18 mouse cellular contexts compared by ENCODE assay signal in genomic region chr15:95601179-95601578, GRCm38 (mm10). TPM values are rescaled to one million over a fixed set of nuclear protein-coding genes. Genes with fewer than 3 reads are reported as not detected.
DNase-seq lines count a peak whose midpoint lies in the region; ATAC-seq and TF ChIP-seq lines count a peak whose summit lies in the region.
"Had no signal": no experiment of that assay in that cellular context is flagged by ENCODE, and none has a peak within 500 bp of the region (broad histone marks: within the 10 kb centered on the region; RNA-seq: fewer than 3 reads in every experiment).

No protein-coding gene starts in this region.

- DNase-seq in limb, embryonic 10.5 days (ENCODE audit: low spot score) = no peak
- peak; percentile 41 for DNase-seq in midbrain, embryonic 11.5 days (ENCODE audit: low spot score, missing footprints)
- DNase-seq: adrenal gland, adult 8-10 months; adrenal gland, postnatal 14 days; adrenal gland, postnatal 36 days; cerebellum, adult 11-12 months; cerebellum, adult 2 months; cerebellum, adult 9-10 months; cerebellum, postnatal 10 days; cerebellum, postnatal 25 days had no signal

- no peak overlapping the region for H3K27ac ChIP-seq in limb, embryonic 13.5 days
- no peak overlapping the region for H3K27ac ChIP-seq in limb, embryonic 10.5 days
- H3K27ac ChIP-seq in midbrain, embryonic 11.5 days (ENCODE audit: low read depth, low read length) = no peak overlapping the region
- no peak overlapping the region for H3K27ac ChIP-seq in midbrain, embryonic 13.5 days
- no peak overlapping the region for H3K27ac ChIP-seq in forebrain, embryonic 12.5 days
- H3K27ac ChIP-seq: embryonic facial prominence, embryonic 13.5 days had no signal

- ATAC-seq in limb, embryonic 13.5 days (ENCODE audit: low FRiP score, low read depth) = peak; percentile 81
- ATAC-seq in midbrain, embryonic 11.5 days (ENCODE audit: low FRiP score) = no peak
- no peak for ATAC-seq in midbrain, embryonic 13.5 days
- no peak for ATAC-seq in forebrain, embryonic 12.5 days (ENCODE audit: low FRiP score)
- ATAC-seq: forebrain, embryonic 14.5 days; forebrain, embryonic 16.5 days had no signal

- H3K79me2 ChIP-seq in myocyte (ENCODE audit: control insufficient read depth, insufficient read depth) = no peaks in the 10 kb centered on the region

- no peak overlapping the region for H3ac ChIP-seq in myocyte (ENCODE audit: control insufficient read depth, insufficient read length)

- no peak overlapping the region for H3K4me2 ChIP-seq in limb, embryonic 13.5 days (replicated peaks)
- H3K4me2 ChIP-seq in midbrain, embryonic 11.5 days = no peak overlapping the region
- H3K4me2 ChIP-seq in midbrain, embryonic 13.5 days (replicated peaks) = no peak overlapping the region
- H3K4me2 ChIP-seq in myocyte (ENCODE audit: low read depth) = peak overlapping the region; percentile 14
- no peak overlapping the region for H3K4me2 ChIP-seq in forebrain, embryonic 12.5 days
- H3K4me2 ChIP-seq: embryonic facial prominence, embryonic 13.5 days had no signal

- peaks cover 13% of the 10 kb centered on the region; the same call in 1 of the 2 replicates for H3K4me1 ChIP-seq in limb, embryonic 13.5 days
- no peaks in the 10 kb centered on the region for H3K4me1 ChIP-seq in limb, embryonic 10.5 days
- H3K4me1 ChIP-seq in midbrain, embryonic 11.5 days (ENCODE audit: control insufficient read depth, insufficient read depth, low read length) = no peaks in the 10 kb centered on the region
- no peaks in the 10 kb centered on the region for H3K4me1 ChIP-seq in midbrain, embryonic 13.5 days (replicated peaks)
- H3K4me1 ChIP-seq in forebrain, embryonic 12.5 days = no peaks in the 10 kb centered on the region
- H3K4me1 ChIP-seq: embryonic facial prominence, embryonic 13.5 days had no signal

- no peaks in the 10 kb centered on the region for H3K27me3 ChIP-seq in limb, embryonic 13.5 days
- no peaks in the 10 kb centered on the region for H3K27me3 ChIP-seq in limb, embryonic 10.5 days (ENCODE audit: low read depth, poor library complexity, severe bottlenecking)
- H3K27me3 ChIP-seq in midbrain, embryonic 11.5 days (ENCODE audit: control insufficient read depth, insufficient read depth, low read length) = no peaks in the 10 kb centered on the region
- H3K27me3 ChIP-seq in midbrain, embryonic 13.5 days = no peaks in the 10 kb centered on the region; the same call in 1 of the 2 replicates
- no peaks in the 10 kb centered on the region for H3K27me3 ChIP-seq in myocyte (ENCODE audit: control insufficient read depth, insufficient read depth, insufficient read length)
- H3K27me3 ChIP-seq in forebrain, embryonic 12.5 days = no peaks in the 10 kb centered on the region
- H3K27me3 ChIP-seq: embryonic facial prominence, embryonic 13.5 days had no signal

- H3K36me3 ChIP-seq in limb, embryonic 13.5 days = no peaks in the 10 kb centered on the region
- no peaks in the 10 kb centered on the region for H3K36me3 ChIP-seq in limb, embryonic 10.5 days
- H3K36me3 ChIP-seq in midbrain, embryonic 11.5 days (ENCODE audit: control insufficient read depth, insufficient read depth, low read length) = no peaks in the 10 kb centered on the region
- no peaks in the 10 kb centered on the region for H3K36me3 ChIP-seq in midbrain, embryonic 13.5 days
- no peaks in the 10 kb centered on the region for H3K36me3 ChIP-seq in myocyte (ENCODE audit: control insufficient read depth, insufficient read depth)
- H3K36me3 ChIP-seq in forebrain, embryonic 12.5 days (replicated peaks) = no peaks in the 10 kb centered on the region
- H3K36me3 ChIP-seq: embryonic facial prominence, embryonic 13.5 days had no signal

- no peak overlapping the region for H3K4me3 ChIP-seq in limb, embryonic 13.5 days
- H3K4me3 ChIP-seq in limb, embryonic 10.5 days = no peak overlapping the region
- no peak overlapping the region for H3K4me3 ChIP-seq in midbrain, embryonic 11.5 days (ENCODE audit: low read depth, low read length)
- no peak overlapping the region for H3K4me3 ChIP-seq in midbrain, embryonic 13.5 days (replicated peaks)
- H3K4me3 ChIP-seq in myocyte = no peak overlapping the region
- H3K4me3 ChIP-seq in forebrain, embryonic 12.5 days (replicated peaks) = no peak overlapping the region
- H3K4me3 ChIP-seq: embryonic facial prominence, embryonic 13.5 days had no signal

- H3K9ac ChIP-seq in limb, embryonic 13.5 days = no peak overlapping the region
- H3K9ac ChIP-seq in midbrain, embryonic 11.5 days (ENCODE audit: low read length) = no peak overlapping the region
- H3K9ac ChIP-seq in midbrain, embryonic 13.5 days (replicated peaks) = no peak overlapping the region
- no peak overlapping the region for H3K9ac ChIP-seq in forebrain, embryonic 12.5 days
- H3K9ac ChIP-seq: embryonic facial prominence, embryonic 13.5 days had no signal

- WGBS in limb, embryonic 13.5 days = 10% methylated on average over 6 of the region's 6 CpGs
- WGBS in limb, embryonic 10.5 days = 81% methylated on average over 6 of the region's 6 CpGs
- WGBS in midbrain, embryonic 11.5 days = 90% methylated on average over 6 of the region's 6 CpGs
- 83% methylated on average over 6 of the region's 6 CpGs for WGBS in midbrain, embryonic 13.5 days
- WGBS in forebrain, embryonic 12.5 days = 83% methylated on average over 6 of the region's 6 CpGs

- no peaks in the 10 kb centered on the region; the same call in 1 of the 2 replicates for H3K9me3 ChIP-seq in limb, embryonic 13.5 days
- H3K9me3 ChIP-seq in limb, embryonic 10.5 days (replicated peaks) = no peaks in the 10 kb centered on the region
- no peaks in the 10 kb centered on the region for H3K9me3 ChIP-seq in midbrain, embryonic 11.5 days (ENCODE audit: control insufficient read depth, low read length)
- H3K9me3 ChIP-seq in midbrain, embryonic 13.5 days = peaks cover 5% of the 10 kb centered on the region; the same call in 1 of the 2 replicates
- no peaks in the 10 kb centered on the region for H3K9me3 ChIP-seq in forebrain, embryonic 12.5 days

- TF ChIP-seq POLR2A in myocyte (IDR thresholded peaks at IDR 0.05; ENCODE audit: insufficient read length, low read depth) = no peak

TF ChIP-seq in myocyte, 11 proteins besides CTCF, POLR2A, EP300 and RAD21:
- TF ChIP-seq MYOD1 (IDR thresholded peaks at IDR 0.05; ENCODE audit: control insufficient read depth in 1 of 3, insufficient read length in 2 of 3, low read depth in 2 of 3) = peak in 1 of 3 experiments; percentile 9
- TF ChIP-seq MYOG (IDR thresholded peaks at IDR 0.05; ENCODE audit: control insufficient read depth in 1 of 3, insufficient read depth in 1 of 3, insufficient read length in 2 of 3, low read depth in 2 of 3) = no peak
- TF ChIP-seq CEBPB (IDR thresholded peaks at IDR 0.05; ENCODE audit: insufficient read depth, poor library complexity, severe bottlenecking) = no peak

RNA-seq across cellular contexts. Expression of gene Dbx2, which starts 54.6 kb away (rescaled TPM):
- polyA plus RNA-seq in limb, embryonic 13.5 days (2015; fragmentation: Nextera tagmentation; extraction: Ambion mirVana) = 13.9 and 20.0 TPM in 2 replicates
- 0.11 and 1.4 TPM in 2 replicates for polyA plus RNA-seq in limb, embryonic 10.5 days (2016; fragmentation: Nextera tagmentation; extraction: Ambion mirVana)
- polyA plus RNA-seq in midbrain, embryonic 11.5 days (2014; fragmentation: Nextera tagmentation; extraction: Ambion mirVana) = 3.0 and 4.0 TPM in 2 replicates
- polyA plus RNA-seq in midbrain, embryonic 13.5 days (2015; fragmentation: Nextera tagmentation; extraction: Ambion mirVana) = 0.49 and 1.5 TPM in 2 replicates
- polyA plus RNA-seq in myocyte (2012; fragmentation: generic; extraction: Trizol) = not detected
- 0.60 and 0.95 TPM in 2 replicates for polyA plus RNA-seq in forebrain, embryonic 12.5 days (2016; fragmentation: Nextera tagmentation; extraction: Ambion mirVana)
- polyA plus RNA-seq: C2C12 had no signal
